Mouse (Mus musculus) hindlimb bud, embryonic 11.5 days (tissue): ENCODE data around the gene Insc.

Experiments used
- DNase-seq: peaks from one replicate; pipeline ENCODE4 v3.0.0-alpha.2; 2012; ENCODE audit warnings: low read depth, low spot score; ENCODE audit errors: extremely low spot score

The Insc gene

DNA sequence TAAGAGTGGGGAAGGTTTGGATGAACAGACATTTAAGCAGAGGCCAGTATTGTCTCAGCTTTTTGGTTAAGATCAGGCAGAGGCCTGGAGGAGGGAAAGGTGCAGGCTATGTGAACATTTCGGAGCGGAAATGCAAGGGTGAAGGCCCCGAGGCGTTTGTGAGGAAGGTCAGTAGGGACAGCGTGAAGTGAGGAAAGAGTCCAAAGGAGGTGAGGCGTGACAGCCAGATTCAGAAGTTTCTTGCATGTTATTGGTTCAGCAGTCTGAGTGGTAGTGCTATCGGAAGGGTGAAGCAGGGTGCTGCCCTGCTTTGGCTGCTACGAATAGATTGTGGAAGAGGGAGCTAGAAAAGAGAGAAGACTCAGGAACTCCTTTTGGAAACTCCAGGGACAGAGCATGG lies 11.1 kb downstream of the Insc start:
- no peak for DNase-seq

DNA sequence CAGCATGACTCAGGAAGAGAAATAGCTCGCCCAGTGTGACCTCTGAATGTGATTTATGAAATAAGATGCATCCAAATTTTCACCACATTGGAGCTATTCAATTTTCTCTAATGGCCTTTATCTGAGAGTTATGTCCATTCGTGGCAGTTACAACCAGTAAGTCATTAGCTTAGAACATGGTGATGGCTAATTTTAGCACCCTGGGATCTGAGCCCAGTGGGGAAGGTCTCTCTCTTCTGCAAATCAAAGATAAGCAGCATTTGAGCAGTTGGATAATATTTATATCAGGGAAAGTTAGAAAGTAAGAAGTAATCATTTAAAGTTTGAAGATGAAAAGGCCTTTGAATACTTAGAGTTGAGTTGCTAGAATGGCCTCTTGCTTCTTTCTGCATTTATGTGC lies 19.2 kb downstream of the Insc start:
- DNase-seq, result no peak

DNA sequence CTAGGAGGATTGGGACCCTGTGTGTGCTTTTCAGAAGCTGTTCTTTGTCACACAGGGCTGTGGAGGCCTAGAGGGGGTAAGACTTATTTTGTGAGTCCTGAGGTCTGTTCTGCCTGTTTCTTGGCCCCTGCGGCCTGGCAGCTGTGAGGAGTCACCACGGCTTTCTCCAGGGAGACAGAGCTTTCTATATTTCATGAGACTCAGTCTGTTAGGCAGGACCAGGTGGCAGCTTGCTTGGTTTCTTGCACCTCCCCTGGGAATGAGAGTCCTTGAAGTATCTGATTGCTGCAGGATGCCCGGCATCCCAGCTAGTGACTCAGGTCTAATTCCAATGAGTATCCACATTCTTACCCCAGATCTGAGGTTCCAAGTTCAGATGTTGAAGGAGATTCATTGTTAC lies 21.8 kb downstream of the Insc start:
- DNase-seq, result no peak

DNA sequence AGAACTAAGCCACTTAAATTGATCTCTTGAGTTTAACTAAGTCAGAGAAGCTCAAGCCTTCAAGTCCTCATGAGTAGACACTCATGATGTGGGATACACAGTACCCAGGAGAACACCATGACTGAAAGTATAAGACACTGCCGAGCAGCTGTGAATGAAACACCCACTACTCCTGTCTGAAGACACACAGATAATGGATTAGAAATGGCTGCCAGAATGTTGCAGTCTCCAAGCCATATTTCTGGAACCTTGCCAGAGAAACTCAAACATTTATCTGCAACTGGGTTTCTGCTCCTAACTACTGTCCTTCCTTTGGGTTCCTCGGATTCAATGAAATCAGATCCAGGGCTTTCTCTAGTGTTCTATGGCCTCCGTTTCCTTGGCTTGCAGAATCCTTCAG lies 23.0 kb downstream of the Insc start:
- DNase-seq, result no peak

DNA sequence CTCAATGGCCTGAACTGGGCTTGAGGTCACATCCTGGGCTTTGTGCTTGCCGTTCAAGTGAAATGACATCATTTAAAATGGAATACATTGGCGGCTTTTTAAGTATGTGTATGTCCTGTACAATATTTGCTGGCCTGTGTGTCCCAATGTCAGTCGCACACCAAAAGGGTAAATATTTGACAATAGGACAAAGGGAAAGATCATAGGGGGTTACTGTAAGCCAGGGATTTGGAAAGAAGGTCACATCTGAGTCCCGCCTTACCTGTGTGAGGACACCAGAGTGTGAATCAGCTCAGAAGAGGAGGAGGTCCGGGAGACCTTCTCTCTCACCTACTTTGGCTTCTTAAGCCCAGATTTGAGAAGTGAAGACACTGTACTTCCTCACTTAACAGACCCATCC lies 25.0 kb downstream of the Insc start:
- DNase-seq, result no peak

DNA sequence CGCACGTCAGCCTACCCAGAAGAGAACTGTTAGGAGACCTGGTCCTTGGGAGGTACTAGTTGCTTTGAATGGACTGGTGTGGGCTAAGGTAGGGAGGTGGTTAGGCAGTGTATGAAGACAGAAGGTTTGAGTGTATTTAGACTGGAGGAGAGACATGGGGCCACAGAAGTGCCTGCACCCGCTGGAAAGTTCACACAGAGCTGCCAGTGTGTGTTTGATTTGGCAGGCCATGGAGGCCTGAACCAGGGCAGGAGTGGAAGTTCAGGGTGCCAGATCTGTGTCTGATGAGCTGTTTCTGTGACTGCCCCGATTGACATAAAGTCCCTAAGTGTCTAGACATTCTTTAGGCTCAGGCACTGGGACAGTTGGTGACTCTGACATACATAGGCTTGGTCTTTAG lies 25.5 kb downstream of the Insc start:
- DNase-seq, result no peak

DNA sequence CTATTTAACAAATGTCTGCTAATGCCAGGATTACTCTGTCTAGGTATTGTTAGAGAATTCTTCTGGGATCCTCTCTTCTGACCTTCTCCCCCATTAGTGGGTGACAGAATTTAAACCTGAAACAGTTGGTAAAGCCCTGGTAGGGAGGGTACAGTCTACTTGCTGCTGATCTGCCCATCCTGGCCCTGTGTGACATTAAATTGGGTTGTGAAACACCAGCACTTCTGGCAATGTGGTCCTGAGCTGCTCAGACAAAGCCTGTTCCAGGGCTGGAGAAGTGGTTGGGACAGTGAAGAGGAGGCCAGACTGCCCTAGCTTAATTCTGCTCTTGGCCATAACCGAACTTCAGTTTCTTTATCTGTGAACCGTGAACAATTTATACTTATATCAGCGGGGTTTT lies 27.1 kb downstream of the Insc start:
- DNase-seq, result no peak

DNA sequence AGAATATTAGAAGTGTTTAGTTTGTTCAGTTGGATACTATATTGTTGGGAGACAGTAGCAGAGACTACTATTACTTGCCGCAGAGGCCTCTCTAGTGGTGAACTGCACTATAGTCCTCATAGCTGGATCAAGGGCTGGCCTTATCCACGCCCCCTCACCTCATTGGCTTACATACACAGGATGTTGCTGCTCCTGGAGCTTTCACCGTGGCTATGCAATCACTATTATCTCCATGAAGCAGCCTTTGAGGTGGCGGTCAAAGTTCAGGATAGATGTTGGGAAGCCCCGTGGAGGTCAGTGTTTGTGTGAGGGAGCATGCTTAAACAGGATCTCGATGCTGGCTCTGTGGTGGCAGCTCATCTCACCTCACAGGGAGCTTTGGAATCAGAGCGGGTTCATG lies 28.3 kb downstream of the Insc start:
- DNase-seq, result no peak

DNA sequence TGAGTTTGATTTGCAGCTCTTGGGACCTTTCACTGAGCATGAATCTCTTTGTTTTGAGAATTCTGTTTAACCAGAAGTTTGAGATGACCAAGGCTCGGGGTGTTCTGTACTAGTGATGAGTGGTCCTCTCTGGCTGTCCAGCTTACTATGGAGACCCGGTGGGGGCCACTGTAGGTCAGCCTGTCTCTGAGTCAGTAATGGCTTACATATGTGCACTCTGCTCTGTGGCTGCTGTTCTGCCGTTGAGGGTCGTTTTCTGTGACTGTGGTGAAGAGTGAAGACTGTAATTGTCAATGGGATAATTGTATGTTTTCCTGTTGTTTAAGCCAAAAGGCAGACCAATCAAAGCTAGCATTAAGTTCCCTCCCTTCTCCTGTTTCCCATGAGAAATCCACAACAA lies 30.3 kb downstream of the Insc start:
- DNase-seq, result no peak

DNA sequence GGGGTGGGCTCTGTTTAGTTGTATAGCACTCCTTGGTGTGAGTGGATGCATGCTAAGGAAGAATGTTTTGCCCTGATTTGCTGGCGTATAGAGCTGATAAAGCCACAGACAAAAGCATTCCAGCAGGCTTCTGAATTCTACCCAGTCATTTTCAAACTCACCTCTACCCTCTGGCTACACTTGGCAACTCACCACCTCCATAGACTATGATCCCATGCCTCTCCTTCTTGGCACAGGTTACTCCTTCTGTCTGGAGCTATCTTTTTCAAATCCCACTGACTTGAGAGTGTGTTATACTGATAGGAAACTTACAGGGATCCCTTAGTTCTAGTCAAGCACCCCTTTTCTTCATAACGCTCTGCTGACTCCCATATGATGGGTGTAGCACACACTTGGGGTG lies 32.4 kb downstream of the Insc start:
- no peak for DNase-seq

DNA sequence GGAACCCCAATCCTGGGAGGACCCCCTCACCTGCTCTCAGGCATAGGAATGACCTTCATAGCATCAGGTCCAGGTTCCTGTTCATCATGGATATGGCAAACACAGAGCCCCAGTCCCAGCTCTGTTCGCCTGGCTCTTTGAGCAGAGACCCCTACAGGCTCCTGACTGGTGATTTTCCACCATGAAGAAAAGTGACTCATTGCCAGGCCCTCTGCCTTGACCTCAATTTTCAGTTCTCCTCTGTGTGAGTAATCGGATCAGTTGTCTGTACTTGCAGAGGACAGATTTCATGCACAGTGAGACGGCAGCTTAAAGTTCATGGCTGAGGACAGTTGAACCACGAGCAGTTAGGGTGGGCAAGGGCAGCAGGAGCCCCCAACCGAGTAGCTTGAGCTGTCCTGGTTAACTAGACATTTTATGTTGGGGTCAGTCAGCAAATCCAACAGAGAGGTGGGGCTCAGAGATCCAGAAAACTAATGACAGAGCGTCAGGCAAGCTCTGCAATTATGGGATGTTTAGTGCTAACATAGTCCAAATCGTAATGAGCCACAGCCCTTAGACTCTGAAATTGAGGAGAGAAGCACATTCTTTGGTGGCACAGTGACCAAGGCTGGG lies 34.8 kb downstream of the Insc start:
- no peak for DNase-seq

DNA sequence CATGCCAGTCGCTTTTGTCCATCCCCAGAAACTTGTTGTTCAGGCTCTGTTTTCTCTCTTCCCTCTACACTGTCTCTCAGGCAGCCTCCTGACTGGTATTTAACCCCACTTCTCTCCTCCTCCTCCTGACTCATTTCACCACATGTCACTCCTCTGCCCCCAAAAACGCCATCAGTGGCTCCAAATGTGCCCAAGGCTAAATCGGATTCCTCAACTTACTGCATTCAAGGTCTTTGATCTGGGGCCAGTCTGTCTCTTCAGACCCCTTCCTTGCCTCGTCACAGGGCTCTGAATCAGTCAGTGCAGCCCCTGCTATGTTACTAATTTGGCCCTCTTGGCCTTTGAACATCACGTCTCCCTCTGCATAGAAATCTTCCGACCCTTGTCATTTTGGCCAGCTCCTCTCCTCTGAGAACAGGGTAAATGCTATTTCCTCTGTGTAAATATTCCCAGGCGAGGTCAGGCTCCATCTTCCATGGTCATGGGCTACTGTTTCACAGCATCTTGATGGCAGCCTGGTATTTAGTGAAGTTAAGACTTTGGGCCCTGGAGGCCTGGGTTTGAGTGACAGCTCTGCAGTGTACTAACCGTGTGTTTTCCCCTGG lies 35.7 kb downstream of the Insc start:
- DNase-seq, result no peak

DNA sequence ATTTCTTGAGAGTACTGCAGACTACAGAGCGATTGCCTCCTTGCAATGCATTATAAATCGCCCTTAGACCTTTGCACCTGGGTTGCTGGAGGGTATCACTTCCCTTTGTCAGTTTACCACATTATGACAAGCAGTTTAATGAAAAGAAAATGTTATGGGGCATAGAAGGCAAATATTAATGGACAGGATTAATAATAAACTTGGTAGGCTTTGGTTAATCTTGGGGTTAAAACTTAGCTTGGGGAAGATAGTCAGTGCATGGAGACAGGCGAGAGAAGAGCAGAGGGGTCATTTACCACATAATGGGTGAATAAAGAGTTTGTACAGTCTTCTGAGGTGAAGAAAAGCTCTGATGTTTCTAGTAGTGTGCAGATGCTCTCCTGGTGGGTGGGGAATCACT lies 39.8 kb downstream of the Insc start:
- DNase-seq, result no peak

DNA sequence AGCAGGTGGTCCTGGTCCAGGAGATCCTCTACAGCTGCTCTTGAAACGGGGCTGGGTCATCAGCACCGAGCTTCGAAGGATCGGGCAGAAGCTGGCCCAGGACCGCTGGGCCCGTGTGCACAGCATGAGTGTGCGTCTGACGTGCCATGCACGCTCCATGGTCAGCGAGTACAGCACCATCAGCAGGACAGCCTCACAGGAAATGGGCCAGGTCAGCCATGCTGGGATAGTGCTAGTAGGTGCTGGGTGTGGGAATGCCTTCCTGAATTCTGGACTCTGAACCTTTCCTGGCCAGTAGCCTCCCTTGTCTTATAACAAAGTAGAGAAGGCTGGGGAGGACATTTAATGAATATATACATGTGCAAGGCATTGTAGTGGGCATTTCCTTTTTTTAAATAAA lies 47.6 kb downstream of the Insc start:
- DNase-seq, result no peak

DNA sequence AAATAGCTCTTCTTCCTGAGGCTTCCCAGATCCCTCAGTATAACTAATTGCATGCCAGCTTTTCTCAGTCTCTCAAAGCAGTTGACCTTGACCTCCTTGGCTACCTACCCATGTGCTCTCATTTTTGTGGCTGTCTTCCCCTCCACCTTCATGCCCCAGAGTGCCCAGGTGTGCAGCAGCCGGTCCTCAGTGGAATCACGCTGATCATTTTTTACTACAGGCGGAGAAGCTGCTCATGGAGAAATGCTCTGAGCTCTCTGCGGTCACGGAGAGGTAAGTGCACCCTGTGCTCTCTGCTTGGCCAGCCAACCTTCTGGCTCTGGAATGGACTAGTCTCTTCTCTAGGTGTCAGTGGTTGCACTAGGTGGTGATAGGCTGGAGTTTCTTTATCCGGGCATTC lies 48.5 kb downstream of the Insc start:
- DNase-seq, result no peak

DNA sequence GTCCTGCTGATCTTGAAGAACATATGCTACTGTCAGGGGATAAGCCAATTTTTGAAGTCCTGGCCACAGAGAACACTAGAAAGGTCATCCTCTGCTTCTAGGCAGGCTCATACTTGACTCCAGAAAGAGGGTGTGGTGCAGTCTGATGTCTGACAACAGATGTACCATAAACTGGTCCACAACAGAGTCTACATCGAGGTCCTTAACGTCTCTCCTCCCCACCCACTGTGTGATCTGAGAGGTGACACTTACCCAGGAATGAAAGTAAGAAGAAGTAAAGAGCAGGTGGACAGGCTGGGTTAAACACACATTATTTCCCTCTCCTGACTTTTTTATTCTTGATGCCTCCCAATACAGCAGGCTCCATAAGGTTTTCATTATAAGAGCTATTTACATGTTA lies 50.9 kb downstream of the Insc start:
- no peak for DNase-seq

DNA sequence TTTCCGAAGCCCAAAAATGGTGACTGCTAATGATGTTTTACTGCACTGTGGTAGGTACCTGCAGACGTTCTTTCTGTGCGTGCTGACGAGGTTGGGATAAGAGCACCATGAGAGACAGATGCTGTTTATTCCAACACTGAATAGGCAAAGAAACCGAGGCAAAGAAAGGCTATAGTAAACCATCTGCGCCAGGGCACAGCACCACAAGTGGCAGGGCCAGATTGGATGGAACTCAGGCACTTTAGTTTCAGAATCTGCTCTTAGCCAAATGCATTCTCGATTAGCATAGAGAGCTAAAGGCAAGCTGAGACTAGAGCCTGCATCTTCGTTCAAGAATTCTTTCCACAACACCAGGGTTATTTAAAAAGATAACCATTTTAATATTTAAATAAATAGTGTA lies 59.1 kb downstream of the Insc start:
- DNase-seq, result no peak

DNA sequence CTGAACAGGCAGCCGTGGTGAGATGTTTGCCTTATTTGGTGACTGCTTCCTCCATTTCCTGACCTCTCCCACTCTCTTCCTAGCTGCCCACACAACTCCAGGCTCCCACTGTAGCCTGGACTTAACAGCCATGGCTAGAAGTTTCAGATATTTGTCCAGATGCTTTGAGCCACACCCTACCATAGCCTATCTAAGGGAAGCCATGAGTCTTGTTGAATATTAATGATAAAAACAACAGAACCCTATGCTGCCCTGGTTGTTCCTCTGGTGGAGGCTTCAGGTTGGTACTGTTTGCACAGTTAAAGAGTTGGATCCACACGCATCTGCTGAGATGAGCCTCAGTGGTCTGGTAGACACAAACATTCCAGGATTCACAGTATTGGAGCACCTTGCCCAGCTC lies 61.8 kb downstream of the Insc start:
- no peak for DNase-seq

DNA sequence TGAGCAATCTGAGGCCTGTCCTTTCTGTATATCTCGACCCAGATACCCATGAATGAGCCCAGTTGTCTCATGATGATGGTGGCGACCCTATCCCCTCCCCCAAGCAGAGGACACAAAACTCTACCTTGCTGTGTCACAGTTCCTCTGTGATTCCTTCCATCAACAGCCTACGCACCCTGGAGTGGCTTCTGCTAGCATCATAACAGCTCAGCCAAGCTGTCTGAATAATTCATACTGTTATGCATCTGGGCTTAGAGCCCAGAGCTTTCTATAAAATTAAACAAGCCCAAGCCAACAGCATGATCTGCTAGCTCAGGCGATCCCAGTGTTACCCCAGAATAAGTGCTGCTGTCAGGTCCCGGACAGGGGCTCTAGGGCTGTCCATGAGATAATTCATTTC lies 63.8 kb downstream of the Insc start:
- no peak for DNase-seq

DNA sequence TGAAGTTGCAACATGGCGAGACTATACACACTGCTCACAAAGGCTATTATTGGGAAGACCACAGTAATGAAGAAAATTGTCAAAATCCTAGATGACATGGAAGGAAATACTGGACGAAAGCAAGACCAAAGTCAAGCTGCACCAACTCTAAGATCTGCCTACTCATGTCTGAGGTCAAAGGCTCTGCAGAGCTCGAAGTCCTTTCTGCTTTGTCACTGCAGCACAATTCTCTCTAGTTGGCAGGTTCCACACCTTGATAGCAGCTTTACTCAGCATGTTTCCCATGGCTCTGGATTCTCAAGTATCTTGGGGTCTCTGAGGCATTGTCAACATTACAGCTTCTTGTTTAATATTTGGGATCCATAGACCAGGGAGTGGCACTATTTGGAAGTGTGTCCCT lies 64.8 kb downstream of the Insc start:
- DNase-seq, result no peak

DNA sequence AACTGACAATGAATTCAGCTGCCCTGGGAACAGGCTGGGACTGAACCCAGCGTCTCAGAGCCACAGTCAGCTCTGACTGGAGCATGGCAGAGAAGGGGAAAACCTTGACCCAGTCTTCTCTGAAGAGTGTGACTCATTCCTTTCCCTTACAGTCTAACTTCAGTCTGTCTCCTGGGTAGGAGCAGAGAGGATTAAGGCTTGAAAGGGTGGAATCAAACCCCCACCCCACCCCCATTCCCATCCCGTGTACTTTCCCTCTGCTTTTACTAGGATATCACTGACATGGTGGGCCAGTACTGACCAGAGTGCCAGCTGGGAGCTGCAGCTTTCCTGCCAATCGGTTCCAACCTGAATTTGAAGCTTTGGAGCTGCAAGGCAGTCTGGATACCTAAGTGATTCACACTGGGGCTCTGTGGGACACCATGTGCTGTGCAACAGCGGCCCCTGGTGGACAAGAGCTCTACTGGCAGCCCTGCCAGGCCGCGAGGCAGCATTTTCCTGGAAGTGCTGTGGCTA lies 73.9 kb downstream of the Insc start:
- DNase-seq, result peak; percentile 61

DNA sequence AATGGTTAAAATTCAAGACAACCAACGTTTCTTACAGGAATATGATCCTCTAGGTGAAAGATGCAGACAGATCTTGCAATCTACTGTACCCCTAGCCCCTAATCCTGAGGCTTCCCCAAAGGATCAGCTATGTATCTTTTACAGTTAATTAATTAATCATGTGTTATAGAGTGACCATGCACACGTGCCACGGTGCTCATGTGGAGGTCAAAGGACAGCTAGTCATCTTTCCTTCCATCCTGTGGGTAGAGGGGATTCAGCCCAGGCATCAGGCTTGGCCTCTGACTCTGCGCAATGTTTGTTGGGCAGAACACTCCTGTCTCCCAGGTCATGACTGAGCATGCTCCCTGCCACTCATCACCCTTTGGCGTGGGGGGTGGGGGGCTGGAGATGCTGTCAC lies 74.4 kb downstream of the Insc start:
- DNase-seq, result no peak

DNA sequence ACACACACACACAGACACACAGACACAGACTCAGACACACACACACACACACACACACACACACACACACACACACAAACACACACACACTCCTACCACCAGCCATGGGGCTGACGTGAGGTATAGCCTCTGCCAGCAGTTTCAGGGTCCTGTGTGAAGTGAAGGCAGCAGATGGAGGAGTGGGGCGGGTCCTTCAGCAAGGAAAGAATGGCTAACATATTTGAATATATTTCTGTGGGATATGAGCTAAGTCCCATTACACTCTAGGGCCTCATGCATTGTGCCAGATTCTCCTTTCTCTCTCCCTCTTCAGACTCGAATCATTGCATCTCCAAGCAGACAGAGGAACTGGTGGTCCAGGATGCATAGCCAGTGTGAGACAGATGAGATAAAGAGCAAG lies 74.9 kb downstream of the Insc start:
- DNase-seq, result no peak
